Mouse (Mus musculus): Measurements from ENCODE around the gene Chchd2. TPM values are rescaled to one million over a fixed set of nuclear protein-coding genes. Genes with fewer than 3 reads are reported as not detected.

The Chchd2 gene
- total RNA-seq (2023): 100 to 1,000 TPM; 135 to 140 TPM

GRCm38 (mm10) chr5:129886911-129887636 is at the start of gene Chchd2:
TSS of gene Chchd2 (minus strand) at chr5:129887470.

GRCm38 (mm10) chr5:129908242-129908965 is 21.1 kb upstream of the Chchd2 start, which contains the start of gene Nupr1l:
TSS of gene Nupr1l (plus strand) at chr5:129908540.

GRCm38 (mm10) chr5:129898449-129898848 is 11.2 kb upstream of the Chchd2 start, which contains the start of gene Phkg1:
TSS of gene Phkg1 (minus strand) at chr5:129898549.

GRCm38 (mm10) chr5:129895198-129896088 is 8.2 kb upstream of the Chchd2 start, which contains the start of gene Zbed5:
TSS of gene Zbed5 (plus strand) at chr5:129895723.

GRCm38 (mm10) chr5:129846752-129847557 is 40.3 kb downstream of the Chchd2 start, which contains the start of gene Sumf2:
TSS of gene Sumf2 (plus strand) at chr5:129846986.

Other genes starting within 250 kb of the Chchd2 start
- gene Zfp11, start 217.4 kb downstream of the Chchd2 start, total RNA-seq (2023): 1 to 10 TPM in 1 of 2 experiments, under 1 TPM in 1; 0.88 to 1.3 TPM
- gene Sept14, start 179.0 kb downstream of the Chchd2 start, total RNA-seq (2023): not detected
- gene Mrps17, start 172.0 kb downstream of the Chchd2 start, total RNA-seq (2023): 10 to 100 TPM; 42.5 to 52.9 TPM
- gene Nipsnap2, start 162.4 kb downstream of the Chchd2 start, total RNA-seq (2023): 10 to 100 TPM; 30.6 to 32.4 TPM
- 1 to 10 TPM; 5.8 to 7.3 TPM for gene Psph, start 100.0 kb downstream of the Chchd2 start, total RNA-seq (2023)
- 1 to 10 TPM; 3.9 to 4.8 TPM for gene Sumf2, start 40.5 kb downstream of the Chchd2 start, total RNA-seq (2023)
- not detected for gene Zbed5, start 8.3 kb upstream of the Chchd2 start, total RNA-seq (2023)
- gene Phkg1, start 11.1 kb upstream of the Chchd2 start, total RNA-seq (2023): under 1 TPM; 0.48 to 0.97 TPM
- gene Nupr1l, start 21.1 kb upstream of the Chchd2 start, total RNA-seq (2023): 1 to 10 TPM; 1.5 to 1.8 TPM
- gene Vkorc1l1, start 54.5 kb upstream of the Chchd2 start, total RNA-seq (2023): 10 to 100 TPM; 18.1 to 21.5 TPM
- 10 to 100 TPM; 58.8 to 62.3 TPM for gene Gusb, start 115.6 kb upstream of the Chchd2 start, total RNA-seq (2023)
- 10 to 100 TPM; 20.8 to 26.4 TPM for gene Asl, start 141.8 kb upstream of the Chchd2 start, total RNA-seq (2023)
- 10 to 100 TPM; 21.8 to 23.1 TPM for gene Crcp, start 141.8 kb upstream of the Chchd2 start, total RNA-seq (2023)
- gene Tpst1, start 185.9 kb upstream of the Chchd2 start, total RNA-seq (2023): 1 to 10 TPM; 3.8 to 4.7 TPM

Measured in neutrophil, adult 83 days (primary cell).